Mouse (Mus musculus) thymus, adult 2 months (tissue): ENCODE data around the gene Med29. TPM values are rescaled to one million over a fixed set of nuclear protein-coding genes. Genes with fewer than 3 reads are reported as not detected.

Experiments used
- DNase-seq: peaks from one replicate; pipeline ENCODE4 v3.0.0; 2021
- H3K27ac ChIP-seq: fragments of 200-500 bp; 2 replicates; pipeline ENCODE4 v1.5.1; 2012; ENCODE audit warnings: low read length, control low read depth; ENCODE audit not compliant: control insufficient read depth, insufficient read depth
- H3K27me3 ChIP-seq: fragments of 200-500 bp; 2 replicates; pipeline ENCODE4 v1.6.1; 2012; ENCODE audit warnings: mild to moderate bottlenecking, low read length, moderate library complexity, mixed read lengths; ENCODE audit not compliant: control insufficient read depth, insufficient read depth
- H3K36me3 ChIP-seq: fragments of 200-500 bp; 2 replicates; pipeline ENCODE4 v1.6.1; 2012; ENCODE audit warnings: mild to moderate bottlenecking, low read length, moderate library complexity; ENCODE audit not compliant: control insufficient read depth, insufficient read depth
- H3K4me1 ChIP-seq: fragments of 200-500 bp; replicated peaks from 2 replicates; pipeline ENCODE4 v1.6.1; 2012; ENCODE audit warnings: low read length; ENCODE audit not compliant: control insufficient read depth, insufficient read depth
- H3K4me3 ChIP-seq: fragments of 200-500 bp; 2 replicates; pipeline ENCODE4 v1.5.1; 2012; ENCODE audit warnings: mild to moderate bottlenecking, low read length, control low read depth, moderate library complexity; ENCODE audit not compliant: control insufficient read depth, insufficient read depth
- CTCF ChIP-seq: fragments of 200-500 bp; IDR thresholded peaks from 2 replicates; pipeline ENCODE4 v1.5.1; 2012; ENCODE audit warnings: mild to moderate bottlenecking, control low read depth, low read length, moderate library complexity, borderline replicate concordance; ENCODE audit not compliant: control insufficient read depth, poor library complexity, insufficient read depth; ENCODE audit errors: extremely low read depth
- POLR2A ChIP-seq: fragments of 200-500 bp; IDR thresholded peaks from 2 replicates; pipeline ENCODE4 v1.6.1; 2012; ENCODE audit warnings: mild to moderate bottlenecking, low read length, control low read depth, moderate library complexity; ENCODE audit not compliant: control insufficient read depth, poor library complexity, insufficient read depth; ENCODE audit errors: extremely low read depth
- WGBS: fragments of 180-500 bp; shearing (Covaris S2); methylation state at CpG from one replicate; pipeline ENCODE4 v1.1.7; 2018; 5-methylcytosine and 5-hydroxymethylcytosine counted together
- polyA plus RNA-seq: library from polyadenylated mRNA; depleted of rRNA; stranded (reverse); fragments of >200 nt; gene quantifications from 2 replicates; pipeline ENCODE4 v1.2.3, GENCODE M21; 2012

The Med29 gene
- polyA plus RNA-seq, 1 experiment, result 65.3 TPM

GRCm38 (mm10) chr7:28436271-28436904, 43.9 kb upstream of the Med29 start:
- TF ChIP-seq POLR2A (peak; percentile 63; the same call in 1 of the 2 replicates), CTCF (peak; percentile 70; the same call in 1 of the 2 replicates)
- Histone ChIP-seq H3K36me3 (no peaks in the 10 kb centered on the region), H3K27me3 (no peaks in the 10 kb centered on the region), H3K4me3 (peak overlapping the region; percentile 65), H3K27ac (peak overlapping the region; percentile 77), H3K4me1 (peaks cover 15% of the 10 kb centered on the region)
- peak; percentile 100 for DNase-seq
- 5% methylated on average over 64 of the region's 64 CpGs for WGBS

- 23% methylated on average over 68 of the region's 70 CpGs for WGBS
- TF ChIP-seq POLR2A (no peak), CTCF (no peak)
Observed at GRCm38 (mm10) chr7:28435660-28436259, 43.3 kb upstream of the Med29 start.

GRCm38 (mm10) chr7:28432252-28432651, 39.7 kb upstream of the Med29 start:
- no peaks in the 10 kb centered on the region for H3K27me3 ChIP-seq
- TF ChIP-seq POLR2A, result no peak
- TF ChIP-seq CTCF, result no peak
- no peak overlapping the region for H3K4me3 ChIP-seq
- 94% methylated on average over 2 of the region's 2 CpGs for WGBS
- peaks cover 6% of the 10 kb centered on the region for H3K4me1 ChIP-seq
- no peaks in the 10 kb centered on the region for H3K36me3 ChIP-seq
- no peak for DNase-seq
- no peak overlapping the region for H3K27ac ChIP-seq

More at GRCm38 (mm10) chr7:28435660-28436259, 43.3 kb upstream of the Med29 start:
- Histone ChIP-seq H3K27ac (no peak overlapping the region), H3K36me3 (no peaks in the 10 kb centered on the region), H3K4me3 (peak overlapping the region; percentile 61), H3K4me1 (peaks cover 15% of the 10 kb centered on the region), H3K27me3 (no peaks in the 10 kb centered on the region)
- DNase-seq, result peak; percentile 49

GRCm38 (mm10) chr7:28430512-28430911, 38.0 kb upstream of the Med29 start:
- no peak overlapping the region for H3K27ac ChIP-seq
- H3K36me3 ChIP-seq, result no peaks in the 10 kb centered on the region
- 24% methylated on average over 1 of the region's 1 CpGs for WGBS
- H3K4me3 ChIP-seq, result no peak overlapping the region
- DNase-seq, result no peak
- H3K27me3 ChIP-seq, result no peaks in the 10 kb centered on the region
- peaks cover 1% of the 10 kb centered on the region for H3K4me1 ChIP-seq
- TF ChIP-seq CTCF, result no peak
- no peak for TF ChIP-seq POLR2A

GRCm38 (mm10) chr7:28427738-28428137, 35.2 kb upstream of the Med29 start:
- peaks cover 9% of the 10 kb centered on the region for H3K36me3 ChIP-seq
- H3K4me3 ChIP-seq, result no peak overlapping the region
- no peaks in the 10 kb centered on the region for H3K27me3 ChIP-seq
- H3K4me1 ChIP-seq, result no peaks in the 10 kb centered on the region
- TF ChIP-seq CTCF (no peak), POLR2A (no peak)
- no peak overlapping the region for H3K27ac ChIP-seq
- no peak for DNase-seq

GRCm38 (mm10) chr7:28423018-28423417, 30.5 kb upstream of the Med29 start:
- Histone ChIP-seq H3K4me1 (no peaks in the 10 kb centered on the region), H3K27me3 (no peaks in the 10 kb centered on the region), H3K36me3 (peaks cover 26% of the 10 kb centered on the region), H3K27ac (no peak overlapping the region), H3K4me3 (no peak overlapping the region)
- 90% methylated on average over 1 of the region's 1 CpGs for WGBS
- DNase-seq, result no peak
- TF ChIP-seq POLR2A (no peak), CTCF (no peak)
